In genomic region chr6:71444756-71445155, GRCm38 (mm10) we compare ENCODE assay signal across 16 mouse cellular contexts.
"Had no signal": no experiment of that assay in that cellular context is flagged by ENCODE, and none has a peak within 500 bp of the region (broad histone marks: within the 10 kb centered on the region; RNA-seq: fewer than 3 reads in every experiment).

No protein-coding gene starts in this region.

- H3K4me2 ChIP-seq: lung, embryonic 14.5 days; midbrain, embryonic 11.5 days; midbrain, embryonic 13.5 days; midbrain, embryonic 15.5 days; neural tube, embryonic 12.5 days; stomach, embryonic 15.5 days had no signal

- H3K27me3 ChIP-seq: megakaryocyte, embryonic 14.5 days; midbrain, embryonic 13.5 days; midbrain, embryonic 15.5 days; neural tube, embryonic 12.5 days; stomach, embryonic 15.5 days had no signal

- H3K4me3 ChIP-seq: megakaryocyte, embryonic 14.5 days; midbrain, embryonic 13.5 days; midbrain, embryonic 15.5 days; neural tube, embryonic 12.5 days; stomach, embryonic 15.5 days had no signal

- DNase-seq: lung, adult 18-20 months; lung, embryonic 14.5 days; lung, postnatal 14 days; lung, postnatal 36 days; right cerebral cortex, postnatal 14 days; thymus, adult 2 months; thymus, postnatal 25 days; thymus, postnatal 4 days had no signal

- H3K36me3 ChIP-seq: midbrain, embryonic 13.5 days; midbrain, embryonic 15.5 days; neural tube, embryonic 12.5 days; stomach, embryonic 15.5 days had no signal

- H3K9me3 ChIP-seq: midbrain, embryonic 13.5 days; midbrain, embryonic 15.5 days; neural tube, embryonic 12.5 days; stomach, embryonic 15.5 days had no signal

- ATAC-seq: midbrain, embryonic 13.5 days; midbrain, embryonic 15.5 days had no signal

- H3K4me1 ChIP-seq: stomach, embryonic 15.5 days had no signal

- H3K27ac ChIP-seq: macrophage; midbrain, embryonic 13.5 days; midbrain, embryonic 15.5 days; neural tube, embryonic 12.5 days; stomach, embryonic 15.5 days; stomach, postnatal 0 days had no signal

- H3K9ac ChIP-seq: lung, embryonic 14.5 days; midbrain, embryonic 13.5 days; midbrain, embryonic 15.5 days; neural tube, embryonic 12.5 days; stomach, embryonic 15.5 days had no signal
